Mouse (Mus musculus): ENCODE measurements around the gene Aim2. TPM values are rescaled to one million over a fixed set of nuclear protein-coding genes. Genes with fewer than 3 reads are reported as not detected.
"Not testable (repeated sequence)": the region's sequence is repeated elsewhere in the genome, so short reads cannot be mapped to it uniquely, and the experiment has no call there.

The Aim2 gene
- polyA plus RNA-seq, 1 experiment from 2014 or later, result 3.5 TPM

- ATAC-seq (ENCODE audit: insufficient read depth, low FRiP score, low TSS enrichment), result no peak
- no peak for DNase-seq (ENCODE audit: low spot score)
- Histone ChIP-seq H3K36me3 (ENCODE audit: control insufficient read depth, insufficient read depth, low read length) (no peaks in the 10 kb centered on the region), H3K9me3 (ENCODE audit: control insufficient read depth, low read length) (no peaks in the 10 kb centered on the region), H3K4me1 (ENCODE audit: control insufficient read depth, insufficient read depth, low read length) (no peaks in the 10 kb centered on the region), H3K27ac (ENCODE audit: low read depth, low read length) (no peak overlapping the region), H3K4me3 (ENCODE audit: low read depth, low read length) (no peak overlapping the region), H3K9ac (ENCODE audit: low read length) (no peak overlapping the region), H3K27me3 (ENCODE audit: control insufficient read depth, insufficient read depth, low read length) (no peaks in the 10 kb centered on the region), H3K4me2 (ENCODE audit: low read depth) (no peak overlapping the region)
- WGBS, result 78% methylated on average over 4 of the region's 4 CpGs
Measured at GRCm38 (mm10) chr1:173441210-173441609, 90.5 kb downstream of the Aim2 start.

DNA sequence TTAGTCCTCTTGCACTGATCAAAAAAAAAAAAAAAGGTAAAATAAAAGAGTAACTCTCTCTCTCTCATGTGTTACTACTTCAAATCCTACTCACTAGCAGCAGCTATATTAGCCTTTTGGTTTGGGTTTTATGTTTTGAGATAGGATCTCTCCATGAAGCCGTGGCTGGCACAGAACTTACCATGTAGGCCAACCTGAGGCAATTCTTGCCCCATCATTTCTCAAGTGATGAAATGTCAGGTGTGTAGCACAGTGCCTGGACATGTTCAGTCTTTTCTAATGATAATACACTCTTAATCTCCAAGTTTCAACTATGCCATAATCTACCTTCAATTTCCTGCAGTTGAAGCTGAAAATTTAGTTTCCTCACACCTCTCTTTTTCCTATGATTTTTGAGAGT lies 92.4 kb downstream of the Aim2 start:
- 81% methylated on average over 1 of the region's 1 CpGs for WGBS

GRCm38 (mm10) chr1:173447067-173447466 lies 96.4 kb downstream of the Aim2 start:
- Histone ChIP-seq H3K4me3 (ENCODE audit: low read depth, low read length) (no peak overlapping the region), H3K27ac (ENCODE audit: low read depth, low read length) (no peak overlapping the region), H3K9me3 (ENCODE audit: control insufficient read depth, low read length) (no peaks in the 10 kb centered on the region), H3K27me3 (ENCODE audit: control insufficient read depth, insufficient read depth, low read length) (no peaks in the 10 kb centered on the region), H3K36me3 (ENCODE audit: control insufficient read depth, insufficient read depth, low read length) (no peaks in the 10 kb centered on the region), H3K9ac (ENCODE audit: low read length) (no peak overlapping the region), H3K4me1 (ENCODE audit: control insufficient read depth, insufficient read depth, low read length) (no peaks in the 10 kb centered on the region), H3K4me2 (ENCODE audit: low read depth) (no peak overlapping the region)
- DNase-seq (ENCODE audit: low spot score) (no peak), ATAC-seq (ENCODE audit: insufficient read depth, low FRiP score, low TSS enrichment) (no peak)
- 85% methylated on average over 4 of the region's 4 CpGs for WGBS

More for the DNA sequence above, 92.4 kb downstream of the Aim2 start:
- no peak for ATAC-seq (ENCODE audit: insufficient read depth, low FRiP score, low TSS enrichment)
- Histone ChIP-seq H3K4me1 (ENCODE audit: control insufficient read depth, insufficient read depth, low read length) (no peaks in the 10 kb centered on the region), H3K27ac (ENCODE audit: low read depth, low read length) (no peak overlapping the region), H3K36me3 (ENCODE audit: control insufficient read depth, insufficient read depth, low read length) (no peaks in the 10 kb centered on the region), H3K27me3 (ENCODE audit: control insufficient read depth, insufficient read depth, low read length) (no peaks in the 10 kb centered on the region), H3K9ac (ENCODE audit: low read length) (no peak overlapping the region), H3K4me3 (ENCODE audit: low read depth, low read length) (no peak overlapping the region), H3K4me2 (ENCODE audit: low read depth) (no peak overlapping the region), H3K9me3 (ENCODE audit: control insufficient read depth, low read length) (no peaks in the 10 kb centered on the region)
- no peak for DNase-seq (ENCODE audit: low spot score)

DNA sequence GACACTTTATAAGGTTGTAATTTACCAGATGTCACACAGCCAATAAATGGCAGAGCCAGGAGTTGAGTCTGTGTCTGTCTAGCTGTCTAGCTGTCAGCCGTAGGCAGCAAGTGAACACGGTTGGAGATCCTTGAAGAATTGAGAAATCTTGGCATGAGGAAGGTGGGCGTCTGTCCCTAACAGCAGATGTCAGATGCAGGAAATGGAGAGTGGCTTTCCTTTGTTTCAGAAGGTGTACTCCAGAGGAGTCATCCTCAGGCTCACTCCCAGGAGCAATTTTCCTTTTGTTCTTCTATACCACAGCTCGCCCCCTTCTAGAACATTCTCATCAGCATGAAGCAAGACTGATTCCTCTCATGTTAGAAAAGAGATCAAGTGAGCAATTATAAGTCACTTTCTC lies 99.9 kb downstream of the Aim2 start:
- H3K4me2 ChIP-seq (ENCODE audit: low read depth), result no peak overlapping the region
- no peaks in the 10 kb centered on the region for H3K4me1 ChIP-seq (ENCODE audit: control insufficient read depth, insufficient read depth, low read length)
- no peak overlapping the region for H3K9ac ChIP-seq (ENCODE audit: low read length)
- H3K4me3 ChIP-seq (ENCODE audit: low read depth, low read length), result no peak overlapping the region
- no peak for ATAC-seq (ENCODE audit: insufficient read depth, low FRiP score, low TSS enrichment)
- no peak overlapping the region for H3K27ac ChIP-seq (ENCODE audit: low read depth, low read length)
- WGBS, result 92% methylated on average over 4 of the region's 4 CpGs
- H3K27me3 ChIP-seq (ENCODE audit: control insufficient read depth, insufficient read depth, low read length), result no peaks in the 10 kb centered on the region
- no peaks in the 10 kb centered on the region for H3K36me3 ChIP-seq (ENCODE audit: control insufficient read depth, insufficient read depth, low read length)
- DNase-seq (ENCODE audit: low spot score), result no peak
- no peaks in the 10 kb centered on the region for H3K9me3 ChIP-seq (ENCODE audit: control insufficient read depth, low read length)

DNA sequence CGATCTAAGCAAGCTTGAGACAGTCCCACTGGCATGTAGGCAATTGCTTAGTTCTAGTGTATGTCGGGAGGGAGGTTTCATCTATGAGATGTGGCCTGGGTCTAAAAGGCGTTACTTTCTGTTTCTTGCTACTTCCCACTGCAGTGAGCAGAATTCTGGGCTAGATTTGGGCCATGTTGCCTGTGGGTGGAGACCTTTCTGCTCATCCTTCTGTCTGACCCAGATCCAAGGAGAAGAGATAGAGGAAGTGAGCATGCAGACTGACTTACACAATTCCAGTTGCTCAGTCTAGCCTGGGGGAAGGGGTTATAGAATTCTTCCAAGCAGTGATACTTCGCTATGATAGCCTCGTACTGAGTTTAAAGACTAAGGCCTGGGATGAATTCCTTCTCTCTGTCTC lies 101.0 kb downstream of the Aim2 start:
- WGBS, result 92% methylated on average over 5 of the region's 5 CpGs
- H3K27me3 ChIP-seq (ENCODE audit: control insufficient read depth, insufficient read depth, low read length), result no peaks in the 10 kb centered on the region
- no peak overlapping the region for H3K27ac ChIP-seq (ENCODE audit: low read depth, low read length)
- ATAC-seq (ENCODE audit: insufficient read depth, low FRiP score, low TSS enrichment) (no peak), DNase-seq (ENCODE audit: low spot score) (no peak)
- no peak overlapping the region for H3K4me3 ChIP-seq (ENCODE audit: low read depth, low read length)
- H3K4me1 ChIP-seq (ENCODE audit: control insufficient read depth, insufficient read depth, low read length), result no peaks in the 10 kb centered on the region
- no peak overlapping the region for H3K4me2 ChIP-seq (ENCODE audit: low read depth)
- H3K9ac ChIP-seq (ENCODE audit: low read length), result no peak overlapping the region
- no peaks in the 10 kb centered on the region for H3K36me3 ChIP-seq (ENCODE audit: control insufficient read depth, insufficient read depth, low read length)
- no peaks in the 10 kb centered on the region for H3K9me3 ChIP-seq (ENCODE audit: control insufficient read depth, low read length)

- Histone ChIP-seq H3K4me3 (ENCODE audit: low read depth, low read length) (no peak overlapping the region), H3K9ac (ENCODE audit: low read length) (no peak overlapping the region), H3K9me3 (ENCODE audit: control insufficient read depth, low read length) (no peaks in the 10 kb centered on the region), H3K4me2 (ENCODE audit: low read depth) (no peak overlapping the region), H3K27me3 (ENCODE audit: control insufficient read depth, insufficient read depth, low read length) (no peaks in the 10 kb centered on the region), H3K36me3 (ENCODE audit: control insufficient read depth, insufficient read depth, low read length) (no peaks in the 10 kb centered on the region), H3K4me1 (ENCODE audit: control insufficient read depth, insufficient read depth, low read length) (no peaks in the 10 kb centered on the region), H3K27ac (ENCODE audit: low read depth, low read length) (no peak overlapping the region)
- 54% methylated on average over 7 of the region's 7 CpGs for WGBS
- DNase-seq (ENCODE audit: low spot score), result peak; percentile 54
- ATAC-seq (ENCODE audit: insufficient read depth, low FRiP score, low TSS enrichment), result peak; percentile 75
Measured at GRCm38 (mm10) chr1:173456139-173456754, 105.6 kb downstream of the Aim2 start.

GRCm38 (mm10) chr1:173456761-173457160 lies 106.1 kb downstream of the Aim2 start:
- WGBS, result 80% methylated on average over 5 of the region's 5 CpGs
- H3K9ac ChIP-seq (ENCODE audit: low read length), result no peak overlapping the region
- DNase-seq (ENCODE audit: low spot score) (no peak), ATAC-seq (ENCODE audit: insufficient read depth, low FRiP score, low TSS enrichment) (no peak)
- no peak overlapping the region for H3K27ac ChIP-seq (ENCODE audit: low read depth, low read length)
- H3K4me2 ChIP-seq (ENCODE audit: low read depth), result no peak overlapping the region
- H3K9me3 ChIP-seq (ENCODE audit: control insufficient read depth, low read length), result no peaks in the 10 kb centered on the region
- H3K4me1 ChIP-seq (ENCODE audit: control insufficient read depth, insufficient read depth, low read length), result 0 out of 2 replicates have a peak, but pooled peaks cover 3% of the 10 kb centered on the region
- no peaks in the 10 kb centered on the region for H3K36me3 ChIP-seq (ENCODE audit: control insufficient read depth, insufficient read depth, low read length)
- H3K27me3 ChIP-seq (ENCODE audit: control insufficient read depth, insufficient read depth, low read length), result no peaks in the 10 kb centered on the region
- no peak overlapping the region for H3K4me3 ChIP-seq (ENCODE audit: low read depth, low read length)

DNA sequence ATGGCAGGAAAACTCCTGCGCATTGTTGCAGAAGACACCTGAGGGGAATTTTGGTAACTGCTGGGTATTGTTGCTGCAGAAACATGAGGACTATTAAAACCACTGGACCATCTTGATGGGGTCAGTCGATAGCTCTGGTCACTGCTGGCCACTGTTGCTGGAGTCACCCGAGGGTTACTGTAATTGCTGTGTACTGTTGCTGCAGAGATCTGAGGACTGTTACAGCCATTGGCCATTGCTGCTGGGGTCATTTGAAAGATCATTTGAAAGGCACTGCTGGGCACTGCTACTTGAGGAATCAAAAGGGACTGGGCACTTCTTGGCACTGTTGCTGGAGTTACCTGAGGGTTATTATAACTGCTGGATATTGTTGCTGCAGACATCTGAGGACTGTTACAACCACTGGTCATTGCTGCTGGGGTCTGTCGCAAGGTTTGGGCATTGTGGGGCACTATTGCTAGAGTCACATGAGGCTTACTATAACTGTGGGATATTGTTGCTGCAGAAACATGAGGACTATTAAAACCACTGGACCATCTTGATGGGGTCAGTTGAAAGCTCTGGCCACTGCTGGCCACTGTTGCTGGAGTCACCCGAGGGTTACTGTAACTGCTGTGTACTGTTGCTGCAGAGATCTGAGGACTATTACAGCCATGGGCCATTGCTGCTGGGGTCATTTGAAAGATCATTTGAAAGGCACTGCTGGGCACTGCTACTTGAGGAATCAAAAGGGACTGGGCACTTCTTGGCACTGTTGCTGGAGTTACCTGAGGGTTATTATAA lies 129.9 kb downstream of the Aim2 start:
- not testable (repeated sequence) for H3K9me3 ChIP-seq (ENCODE audit: control insufficient read depth, low read length); DNase-seq (ENCODE audit: low spot score); H3K9ac ChIP-seq (ENCODE audit: low read length); H3K4me1 ChIP-seq (ENCODE audit: control insufficient read depth, insufficient read depth, low read length); H3K4me2 ChIP-seq (ENCODE audit: low read depth); H3K27me3 ChIP-seq (ENCODE audit: control insufficient read depth, insufficient read depth, low read length); ATAC-seq (ENCODE audit: insufficient read depth, low FRiP score, low TSS enrichment); H3K36me3 ChIP-seq (ENCODE audit: control insufficient read depth, insufficient read depth, low read length); H3K27ac ChIP-seq (ENCODE audit: low read depth, low read length); H3K4me3 ChIP-seq (ENCODE audit: low read depth, low read length)
- WGBS, result 85% methylated on average over 5 of the region's 5 CpGs

- H3K4me1 ChIP-seq (ENCODE audit: control insufficient read depth, insufficient read depth, low read length); H3K4me3 ChIP-seq (ENCODE audit: low read depth, low read length); H3K9ac ChIP-seq (ENCODE audit: low read length); H3K27ac ChIP-seq (ENCODE audit: low read depth, low read length); DNase-seq (ENCODE audit: low spot score); H3K4me2 ChIP-seq (ENCODE audit: low read depth); H3K9me3 ChIP-seq (ENCODE audit: control insufficient read depth, low read length); ATAC-seq (ENCODE audit: insufficient read depth, low FRiP score, low TSS enrichment); H3K27me3 ChIP-seq (ENCODE audit: control insufficient read depth, insufficient read depth, low read length); H3K36me3 ChIP-seq (ENCODE audit: control insufficient read depth, insufficient read depth, low read length): not testable (repeated sequence)
- 82% methylated on average over 3 of the region's 3 CpGs for WGBS
Measured at GRCm38 (mm10) chr1:173481182-173481574, 130.5 kb downstream of the Aim2 start.
